8 mouse cellular contexts compared by ENCODE assay signal in the genomic region with DNA sequence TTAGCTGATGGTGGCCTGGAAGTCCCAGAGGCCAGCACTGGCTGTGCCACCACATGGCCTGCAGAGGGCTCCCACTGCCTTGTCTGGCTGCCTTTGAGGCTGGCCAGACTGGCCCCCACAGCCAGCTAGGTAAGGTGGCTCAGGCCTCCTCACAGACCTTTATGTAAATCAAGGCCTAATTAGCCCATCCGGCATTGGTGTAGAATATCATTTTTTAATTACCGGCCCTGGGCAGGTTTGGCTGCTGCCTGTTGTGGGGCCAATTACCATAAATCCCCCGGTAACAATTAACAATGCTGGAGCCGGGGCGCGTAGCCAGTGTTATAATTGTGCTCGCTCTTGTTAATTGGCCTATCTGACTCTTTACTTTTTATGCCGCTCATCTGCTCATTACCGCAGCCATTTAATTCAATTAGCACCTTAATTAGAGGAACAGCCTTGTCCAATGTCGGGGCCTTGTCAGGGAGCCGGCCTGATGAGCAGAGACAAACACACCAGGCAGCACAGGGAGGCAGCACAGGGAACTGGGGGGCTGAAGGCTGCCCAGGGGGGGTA.
A peak's percentile ranks its signal among the peaks of the same experiment; 100 is the strongest.
DNase-seq lines count a peak whose midpoint lies in the region; ATAC-seq and TF ChIP-seq lines count a peak whose summit lies in the region.

No protein-coding gene starts in this region.

- no peak for TF ChIP-seq POLR2A in brain, embryonic 14.5 days (IDR thresholded peaks at IDR 0.05; ENCODE audit: borderline replicate concordance, extremely low read depth, insufficient read depth, insufficient read length, poor library complexity, severe bottlenecking)
- no peak for TF ChIP-seq POLR2A in embryonic fibroblast, embryonic 13.5 days (IDR thresholded peaks at IDR 0.05; ENCODE audit: low read depth, low read length)

- peak; percentile 61 for DNase-seq in left cerebral cortex, postnatal 4 days
- no peak for DNase-seq in left cerebral cortex, postnatal 36 days (ENCODE audit: low spot score in 2 of 2)
- peak; percentile 96 for DNase-seq in brain, embryonic 14.5 days (ENCODE audit: low read depth)
- DNase-seq in layer of hippocampus, adult 9-11 months: peak; percentile 14
- DNase-seq in left cerebral cortex, adult 11 months (ENCODE audit: low spot score): no peak
- DNase-seq in spleen, adult 12 weeks (ENCODE audit: low spot score): no peak

- no peaks in the 10 kb centered on the region for H3K4me1 ChIP-seq in embryonic fibroblast, embryonic 13.5 days (ENCODE audit: control insufficient read depth, insufficient read depth, low read length)

- no peak; the same call in 1 of the 2 replicates for ATAC-seq in megakaryocyte-erythroid progenitor cell, adult 5-6 weeks (replicated peaks; ENCODE audit: low FRiP score, low TSS enrichment, poor library complexity, severe bottlenecking)

- TF ChIP-seq CTCF in brain, embryonic 14.5 days (IDR thresholded peaks at IDR 0.05; ENCODE audit: borderline replicate concordance, extremely low read depth, insufficient read depth, insufficient read length): peak; percentile 60
- TF ChIP-seq CTCF in embryonic fibroblast, embryonic 13.5 days (IDR thresholded peaks at IDR 0.05; ENCODE audit: borderline replicate concordance, insufficient read depth, low read length): 0 out of 2 replicates have a peak, but pooled peaks have one; percentile 31

- intact Hi-C loops in left cerebral cortex, postnatal 4 days (cut with DNase I): no loop called here
- intact Hi-C loops in left cerebral cortex, postnatal 36 days (cut with DNase I): loop anchor here (5.0 kb wide), 1 partner anchor 100 kb away; no protein-coding TSS in a partner anchor

- no peak overlapping the region for H3K27ac ChIP-seq in embryonic fibroblast, embryonic 13.5 days (ENCODE audit: insufficient read depth, low read length)

- H3K4me3 ChIP-seq in embryonic fibroblast, embryonic 13.5 days (ENCODE audit: insufficient read depth, low read length): no peak overlapping the region

Comparison
In these comparisons a context has a peak if more than half of its experiments do, and no peak if none do; other contexts are left out.
1. DNase-seq: peak in left cerebral cortex, postnatal 4 days (single experiment), brain, embryonic 14.5 days (single experiment) and layer of hippocampus, adult 9-11 months (single experiment); none in left cerebral cortex, postnatal 36 days (0 of 2), left cerebral cortex, adult 11 months (single experiment) and spleen, adult 12 weeks (single experiment).